In genomic region chr11:98837231-98837704, GRCm38 (mm10) we compare ENCODE assay signal across 1 mouse cellular context.
TF ChIP-seq lines count a peak whose summit lies in the region.

No protein-coding gene starts in this region.

TF ChIP-seq in CH12.LX, 34 proteins besides CTCF, POLR2A, EP300 and RAD21 (continued from another document):
- TF ChIP-seq MEF2A (IDR thresholded peaks at IDR 0.05; ENCODE audit: borderline replicate concordance, low read depth, low read length) (no peak), USF2 (conservative IDR thresholded peaks at IDR 0.05; ENCODE audit: low read depth, low read length) (no peak)
